Mouse (Mus musculus): ENCODE results near the gene Usp9x.

Gene Usp9x

DNA sequence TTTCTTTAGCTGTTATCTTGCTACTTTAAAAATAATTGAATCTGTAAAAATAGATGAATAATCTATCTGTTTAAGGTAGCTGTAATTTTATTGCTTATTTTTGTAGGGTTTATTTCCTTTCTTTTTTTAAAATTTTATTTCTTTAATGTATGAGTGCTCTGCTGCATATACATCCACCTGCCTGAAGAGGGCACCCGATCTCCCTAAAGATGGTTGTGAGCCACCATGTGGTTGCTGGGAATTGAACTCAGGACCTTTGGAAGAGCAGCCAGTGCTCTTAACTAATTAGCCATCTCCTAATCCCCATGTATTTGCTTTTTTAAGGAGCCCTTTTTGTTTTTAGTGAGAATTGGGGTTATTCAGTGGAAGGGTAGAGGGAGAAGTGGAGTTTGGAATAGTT is 14.3 kb downstream of the Usp9x start:
- no peak for DNase-seq

DNA sequence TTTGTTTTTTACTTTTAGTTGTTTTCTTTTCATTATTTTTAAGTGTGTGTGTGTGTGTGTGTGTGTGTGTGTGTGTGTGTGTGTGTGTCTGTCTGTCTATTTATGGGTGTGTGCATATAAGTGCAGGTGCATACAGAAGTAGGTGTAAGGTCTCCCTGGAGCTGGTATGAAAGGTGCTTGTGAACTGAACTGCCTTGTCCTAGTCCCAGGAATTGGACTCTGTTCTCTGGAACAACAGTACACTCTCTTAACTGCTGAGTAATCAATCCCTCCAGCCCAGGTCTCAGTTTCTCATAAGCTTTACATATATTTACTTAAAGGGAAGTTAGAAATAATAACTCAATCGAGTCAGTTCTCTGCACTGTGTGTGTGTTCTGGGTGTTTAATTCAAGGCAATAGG is 25.7 kb downstream of the Usp9x start:
- no peak for DNase-seq

DNA sequence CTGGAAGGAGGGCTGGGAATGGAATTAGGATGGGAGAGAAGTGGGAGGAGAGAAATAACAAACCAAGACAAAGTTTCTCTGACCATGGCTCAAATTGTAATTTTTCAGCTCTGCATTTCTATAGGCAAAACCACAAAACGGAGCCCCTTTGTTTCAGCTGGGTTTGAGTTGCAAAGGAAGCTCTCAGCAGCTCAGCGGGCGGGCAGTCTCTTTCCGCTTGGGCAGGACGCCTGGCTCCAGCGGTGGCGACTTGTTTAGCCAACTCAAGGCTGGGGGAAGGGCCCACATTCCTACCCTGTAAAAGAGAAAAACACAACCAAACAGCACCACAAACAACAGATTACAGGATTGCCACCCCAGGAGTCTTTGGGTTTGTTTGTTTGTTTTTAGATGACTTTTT is 135.2 kb downstream of the Usp9x start:
- peak in 1 of 2 experiments; percentile 2 for DNase-seq

DNA sequence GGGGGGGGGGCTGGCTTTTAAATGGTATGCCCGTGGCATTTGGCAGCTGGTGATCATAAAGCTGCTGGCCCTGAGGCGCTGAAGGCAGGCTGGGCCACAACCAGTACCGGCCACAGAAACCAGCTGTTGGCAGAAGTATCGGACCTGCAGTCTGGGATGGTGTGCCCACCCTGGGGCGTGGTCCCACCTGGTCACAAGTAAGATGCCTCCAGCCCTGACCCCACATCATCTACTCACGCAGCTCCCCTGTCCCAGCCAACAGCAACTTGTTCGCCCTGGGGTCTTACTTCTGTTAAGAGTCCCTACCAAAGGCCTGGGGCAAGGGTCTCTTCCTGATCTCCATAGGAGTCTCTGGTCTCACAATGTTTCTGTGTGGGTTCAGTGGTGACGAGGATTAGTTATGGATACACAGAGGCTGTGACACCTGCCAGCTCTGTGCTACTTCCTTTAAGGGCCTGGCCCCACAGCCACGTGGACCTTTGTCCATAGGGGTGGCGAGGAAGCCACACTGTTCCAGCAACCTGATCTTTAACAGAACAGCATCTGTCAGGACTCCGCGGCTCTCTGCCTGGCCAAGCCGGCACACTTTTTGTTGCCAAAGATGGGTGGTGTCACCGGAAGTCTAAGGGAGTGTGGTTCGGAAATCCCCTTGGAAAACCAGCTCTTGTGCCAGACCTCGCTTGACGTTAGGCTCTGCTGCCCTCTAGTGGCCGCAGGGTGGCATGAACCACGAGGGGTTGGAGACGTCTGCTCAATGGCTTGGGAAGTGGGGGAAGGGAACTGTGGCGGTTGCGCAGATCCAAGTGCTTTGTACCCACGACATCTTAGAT is 136.4 kb downstream of the Usp9x start:
- peak; percentile 84 to 85 for DNase-seq

DNA sequence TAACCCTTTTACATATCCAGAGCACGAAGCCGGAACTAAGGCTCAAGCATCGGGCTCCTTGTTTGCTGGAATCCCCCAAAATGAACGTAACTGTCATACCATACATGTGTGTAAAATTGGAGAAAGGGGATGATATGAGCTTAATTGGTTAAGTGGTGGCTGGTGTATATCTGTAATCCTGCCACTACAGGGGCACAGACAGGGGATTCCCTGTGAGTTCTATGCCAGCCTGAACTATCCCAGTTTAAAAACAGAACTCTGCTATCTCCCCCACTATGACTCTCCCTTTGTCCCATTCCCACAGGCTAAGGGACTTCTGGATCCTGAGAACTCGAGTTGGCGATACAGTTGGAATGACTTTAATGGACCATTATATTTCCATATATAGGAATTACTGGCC is 137.1 kb downstream of the Usp9x start:
- DNase-seq = no peak

DNA sequence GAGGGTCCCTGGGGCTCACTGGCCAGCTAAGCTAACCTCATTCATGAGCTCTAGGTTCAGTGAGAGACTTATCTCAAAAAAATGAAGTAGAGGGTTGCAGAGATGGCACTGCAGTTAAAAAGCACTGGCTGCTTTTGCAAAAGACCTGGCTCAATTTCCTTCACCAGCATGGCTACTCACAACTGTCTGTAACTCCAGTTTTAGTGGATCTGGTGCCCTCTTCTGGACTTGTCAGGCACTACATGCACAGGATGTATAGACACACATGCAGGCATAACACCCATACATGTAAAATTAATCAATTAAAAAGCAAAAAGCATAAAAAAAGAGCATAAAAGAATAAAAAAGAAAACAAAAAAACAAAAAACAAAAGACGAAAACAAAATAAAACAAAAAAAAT is 143.0 kb downstream of the Usp9x start:
- DNase-seq = no peak

Measured in kidney, adult 8-10 months (tissue).